Mouse (Mus musculus): ENCODE measurements around the gene Renbp. TPM values are rescaled to one million over a fixed set of nuclear protein-coding genes. Genes with fewer than 3 reads are reported as not detected.
A peak's percentile ranks its signal among the peaks of the same experiment; 100 is the strongest.

Gene Renbp
- 10 to 100 TPM; 17.7 to 51.7 (median 30.5) TPM for total RNA-seq (2022)

DNA sequence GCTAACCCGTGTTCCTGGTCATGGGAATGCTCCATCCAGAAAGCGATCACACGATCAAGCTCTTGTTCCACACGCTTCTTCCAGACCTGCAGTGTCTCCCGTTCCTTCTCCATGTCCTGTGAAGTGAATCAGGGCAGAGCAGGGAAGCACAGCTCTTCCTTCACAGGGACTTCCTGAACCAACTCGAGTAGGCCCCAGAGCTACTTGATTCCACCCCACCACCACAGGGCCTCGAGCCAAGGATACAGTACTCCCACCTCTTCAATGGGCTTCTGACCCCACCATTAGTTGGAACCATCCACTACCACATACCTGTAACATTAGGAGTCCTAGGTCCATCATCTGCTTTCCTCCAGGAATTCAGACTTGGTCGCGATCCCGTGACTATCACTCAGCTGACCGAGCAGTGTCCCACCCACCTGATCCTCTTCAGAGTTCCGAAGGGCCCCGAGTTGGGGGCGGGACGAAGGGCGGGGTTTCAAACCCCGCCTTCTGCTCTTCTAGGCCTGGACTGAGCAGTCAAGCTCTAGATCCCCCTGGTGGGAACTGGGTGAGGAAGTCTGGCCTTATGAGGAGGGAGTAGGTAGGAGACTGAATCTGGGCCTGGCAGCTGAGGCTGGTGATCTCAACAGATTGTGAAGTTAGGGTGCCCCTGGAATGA is at the start of gene Renbp:
TSS of gene Renbp (minus strand) at position 449 of the 661 bp plus-strand sequence.
- DNase-seq: peak; percentile 58

DNA sequence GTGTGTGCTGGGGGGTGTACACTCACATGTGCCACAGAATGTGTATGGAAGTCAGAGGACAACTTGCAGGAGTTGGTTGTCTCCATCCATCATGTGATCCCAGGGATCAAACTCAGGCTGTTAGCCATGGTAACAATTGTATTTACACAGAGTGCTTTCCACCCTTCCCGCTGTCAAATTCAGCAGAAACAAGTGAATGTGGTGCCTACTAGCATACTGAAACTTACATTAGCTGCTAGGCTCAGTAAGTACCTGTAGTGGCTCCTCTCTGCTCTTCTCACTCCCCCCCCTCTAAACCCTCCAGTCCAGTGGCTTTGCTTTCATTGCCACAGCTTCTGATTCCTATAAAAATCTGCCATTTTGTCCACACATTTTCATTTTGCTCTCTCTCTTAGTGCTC is 47.1 kb upstream of the Renbp start:
- DNase-seq: no peak

DNA sequence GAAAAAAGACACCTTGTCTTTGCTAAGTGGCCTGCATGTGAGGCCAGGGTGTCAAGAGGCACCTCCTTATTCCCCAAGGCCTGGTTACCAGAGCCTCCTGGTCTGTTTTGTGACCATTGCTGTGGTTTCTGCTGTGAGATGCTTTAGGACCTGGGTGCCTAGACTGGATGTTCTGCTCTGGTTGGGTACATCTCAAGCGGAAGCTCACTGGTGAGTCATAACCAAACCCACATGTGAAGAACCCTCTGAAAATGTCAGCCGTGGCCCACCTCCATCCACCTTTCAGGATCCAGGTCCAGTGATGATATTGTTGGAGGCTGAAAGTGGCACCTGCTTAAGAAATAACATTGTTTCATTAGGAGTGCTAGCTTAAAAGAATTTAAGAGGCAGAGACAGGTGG is 45.6 kb upstream of the Renbp start:
- no peak for DNase-seq

DNA sequence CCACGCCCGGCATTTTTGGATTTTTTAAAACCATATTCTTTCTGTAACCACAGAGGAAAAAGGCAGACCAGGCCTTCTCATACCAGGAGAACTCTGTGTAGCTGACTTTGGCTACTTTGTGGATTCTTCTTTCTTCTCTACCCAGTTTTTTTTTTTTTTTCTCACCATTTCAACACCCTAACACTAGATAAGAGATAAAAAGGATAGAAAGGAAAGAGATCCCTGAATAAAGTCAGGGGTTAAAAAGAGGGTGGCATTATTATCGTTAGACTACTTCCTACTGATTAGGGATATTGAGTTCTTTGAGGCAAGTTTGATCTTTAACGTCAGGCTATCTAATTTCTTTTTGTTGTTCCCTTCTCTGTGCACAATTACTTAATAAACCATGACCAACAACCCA is 42.1 kb upstream of the Renbp start:
- DNase-seq: no peak

GRCm38 (mm10) chrX:73970781-73971180 is 40.1 kb upstream of the Renbp start:
- no peak for DNase-seq

DNA sequence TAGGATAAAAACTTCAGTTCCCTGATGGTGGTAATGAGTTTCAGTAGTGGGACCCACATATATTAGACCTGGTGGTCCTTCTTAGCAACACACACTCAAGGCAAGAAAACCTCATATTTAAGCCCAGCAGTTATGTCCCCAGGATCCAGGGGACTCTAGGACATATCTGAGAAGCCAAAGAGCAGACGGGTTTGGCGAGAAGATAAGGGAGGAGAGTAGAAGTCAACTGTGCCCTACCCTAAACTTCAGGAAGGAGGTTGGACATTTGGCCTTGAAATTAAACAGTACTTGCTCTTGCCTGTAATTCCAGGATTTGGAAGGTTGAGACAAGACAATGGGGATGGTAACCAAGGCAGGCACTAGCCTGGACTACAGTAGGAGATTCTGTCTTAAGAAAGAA is 39.1 kb upstream of the Renbp start:
- DNase-seq: no peak

GRCm38 (mm10) chrX:73969167-73969566 is 38.5 kb upstream of the Renbp start:
- no peak for DNase-seq

DNA sequence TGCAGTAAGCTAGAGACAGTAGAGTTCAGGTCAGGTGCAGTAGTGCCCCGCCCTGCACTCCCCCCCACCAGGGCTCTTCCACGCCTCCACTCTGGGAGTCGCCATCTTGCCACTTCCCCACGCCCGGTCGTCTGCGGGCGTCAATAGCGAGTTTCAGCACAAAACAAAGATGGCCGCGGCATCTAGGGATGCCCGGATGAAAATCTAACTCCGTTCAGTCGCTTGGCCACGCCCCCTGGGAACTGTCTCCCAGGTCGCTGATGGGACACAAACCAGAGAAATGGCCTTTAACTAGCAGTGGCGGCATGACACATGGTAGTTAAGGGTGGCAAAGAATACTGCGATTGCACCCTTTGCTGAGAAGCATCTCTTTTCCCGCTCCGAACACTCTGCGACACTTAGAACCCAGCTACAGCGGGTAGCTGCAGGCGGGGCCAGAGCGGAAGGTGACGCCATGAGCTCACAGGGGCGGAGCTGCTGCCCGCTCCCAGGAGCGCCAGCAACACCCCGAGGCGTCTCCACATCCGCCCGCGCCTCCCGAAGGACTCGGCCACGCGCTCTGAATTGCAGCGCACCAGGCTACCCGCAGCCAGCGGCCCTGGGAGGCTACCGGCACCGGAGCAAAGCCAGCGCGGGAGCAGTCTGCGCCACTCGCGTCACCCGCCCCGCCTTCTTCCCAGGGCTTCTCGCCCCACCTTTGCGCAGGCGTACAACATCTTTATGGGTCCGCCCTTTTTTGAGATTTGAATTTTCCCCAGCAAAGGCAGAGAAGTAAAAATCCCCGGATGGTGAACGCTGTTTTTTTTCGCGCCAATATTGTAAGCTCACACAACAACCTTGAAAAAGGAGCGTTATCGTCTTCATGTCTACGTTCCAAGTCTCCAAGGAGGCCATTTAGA is 36.8 kb upstream of the Renbp start:
- peak; percentile 87 for DNase-seq

- peak; percentile 87 for DNase-seq
Observed at GRCm38 (mm10) chrX:73966248-73967176, 35.9 kb upstream of the Renbp start, which contains the start of gene Hcfc1. TSS of gene Hcfc1 (minus strand) at chrX:73966357.

- peak; percentile 40 for DNase-seq
Observed at GRCm38 (mm10) chrX:73965307-73965706, 34.7 kb upstream of the Renbp start.

- no peak for DNase-seq
Observed at GRCm38 (mm10) chrX:73964363-73964762, 33.7 kb upstream of the Renbp start.

DNA sequence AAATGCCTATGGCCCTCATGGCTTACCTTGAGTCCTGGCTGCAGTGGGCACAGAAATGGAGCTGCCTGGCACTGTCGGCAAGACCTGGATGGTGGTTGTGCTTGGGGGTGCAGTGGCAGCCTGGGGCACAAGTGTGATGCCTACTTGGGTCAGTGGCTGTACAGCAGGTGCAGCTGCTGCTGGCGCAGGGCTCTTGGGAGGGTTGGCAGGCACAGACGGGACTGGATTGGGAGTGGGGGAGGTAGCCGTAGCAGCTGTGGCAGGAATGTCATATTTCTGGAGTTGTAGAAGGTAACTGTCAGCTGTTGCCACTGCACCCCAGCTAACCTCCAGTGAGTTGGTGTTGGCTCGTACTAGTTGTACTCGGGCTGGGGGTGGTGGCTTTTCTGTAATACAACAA is 24.3 kb upstream of the Renbp start:
- DNase-seq: no peak

DNA sequence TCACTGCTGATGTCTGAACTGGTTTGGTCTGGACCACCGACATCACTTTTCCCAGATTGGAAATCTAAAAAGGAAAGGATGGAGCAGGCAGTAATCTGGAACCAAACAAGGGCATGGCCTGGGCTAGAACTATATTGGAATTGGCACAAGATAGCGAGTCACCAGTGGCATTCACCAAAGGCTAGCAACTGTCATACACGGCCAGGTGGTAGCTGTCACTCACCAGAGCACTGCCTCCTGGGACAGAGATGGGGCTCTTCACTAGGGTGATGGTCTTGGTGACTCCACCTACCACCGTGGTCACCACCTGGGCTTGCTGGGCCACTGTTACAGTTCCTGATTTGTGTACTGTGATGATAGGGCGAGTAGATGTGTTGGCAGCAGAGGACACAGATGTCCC is 22.0 kb upstream of the Renbp start:
- no peak for DNase-seq

- DNase-seq: no peak
Observed at GRCm38 (mm10) chrX:73949341-73949740, 18.7 kb upstream of the Renbp start.

- no peak for DNase-seq
Observed at GRCm38 (mm10) chrX:73948647-73949046, 18.0 kb upstream of the Renbp start.

DNA sequence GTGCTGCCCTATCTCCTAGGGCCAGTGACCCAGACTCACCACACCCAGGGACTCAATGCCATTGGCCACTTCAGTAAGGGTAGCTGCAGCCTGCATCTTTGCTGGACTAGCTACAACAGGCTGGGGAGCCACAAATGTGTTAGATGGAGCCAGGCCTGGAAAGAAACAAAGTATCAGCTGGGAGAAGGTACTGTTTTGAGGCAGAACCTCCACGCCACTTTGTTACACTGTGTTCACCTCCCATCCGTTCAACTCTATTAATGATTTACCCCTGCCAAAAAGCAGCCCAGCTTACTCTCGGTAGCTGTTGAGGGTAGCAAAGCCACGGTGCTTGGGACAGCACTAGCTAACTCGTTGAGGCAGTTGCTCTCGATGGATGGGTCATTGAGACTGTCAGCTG is 16.2 kb upstream of the Renbp start:
- DNase-seq: no peak

GRCm38 (mm10) chrX:73942294-73942693 is 11.6 kb upstream of the Renbp start:
- no peak for DNase-seq

- DNase-seq: no peak
Observed at GRCm38 (mm10) chrX:73941860-73942259, 11.2 kb upstream of the Renbp start.

- DNase-seq: no peak
Observed at GRCm38 (mm10) chrX:73931871-73932270, 1.2 kb upstream of the Renbp start.

- no peak for DNase-seq
Observed at GRCm38 (mm10) chrX:73922550-73922882, 8.1 kb downstream of the Renbp start.

- DNase-seq: peak; percentile 86
Observed at GRCm38 (mm10) chrX:73921823-73922549, 8.7 kb downstream of the Renbp start, which contains the start of the genes Arhgap4 and Naa10. TSS of gene Arhgap4 (minus strand) at chrX:73921870. TSS of gene Naa10 (minus strand) at chrX:73921944.

DNA sequence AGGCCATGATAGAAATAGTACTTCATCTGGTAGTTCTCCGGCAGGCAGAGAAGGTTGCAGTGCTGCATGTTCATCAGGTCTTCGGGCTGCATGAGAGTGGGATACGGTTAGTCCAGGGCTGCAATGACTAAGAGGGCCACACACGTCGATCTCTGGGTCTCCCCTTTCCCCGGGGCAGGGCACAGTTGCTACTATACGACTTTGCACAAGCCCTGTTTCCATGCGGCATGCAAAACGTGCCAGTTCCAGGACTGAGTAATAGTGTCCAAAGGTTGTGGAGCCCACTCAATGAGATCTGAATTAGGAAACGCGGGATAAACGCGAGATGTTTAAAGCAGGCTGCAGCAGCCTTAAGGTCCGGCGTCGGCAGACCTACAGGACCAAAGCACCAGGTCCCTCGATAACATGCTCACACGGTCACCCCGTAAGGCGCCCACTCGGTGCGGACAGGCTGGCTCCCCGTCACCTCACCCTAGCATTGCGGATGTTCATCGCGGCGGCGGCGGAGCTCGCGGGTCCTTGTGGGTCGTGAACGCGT is 9.3 kb downstream of the Renbp start:
- DNase-seq: no peak
